Mouse (Mus musculus) ES-E14 (cell line): ENCODE measurements around the gene Camsap2.

Experiments
- HCFC1 ChIP-seq: IDR thresholded peaks from 2 replicates; pipeline ENCODE4 v1.6.1; 2012; ENCODE audit warnings: low read length, inconsistent platforms, borderline replicate concordance; ENCODE audit not compliant: insufficient read depth
- MAFK ChIP-seq: IDR thresholded peaks from 2 replicates; pipeline ENCODE4 v1.6.1; 2014; ENCODE audit warnings: mild to moderate bottlenecking, low read depth, low read length, inconsistent platforms; ENCODE audit not compliant: insufficient read depth

DNA sequence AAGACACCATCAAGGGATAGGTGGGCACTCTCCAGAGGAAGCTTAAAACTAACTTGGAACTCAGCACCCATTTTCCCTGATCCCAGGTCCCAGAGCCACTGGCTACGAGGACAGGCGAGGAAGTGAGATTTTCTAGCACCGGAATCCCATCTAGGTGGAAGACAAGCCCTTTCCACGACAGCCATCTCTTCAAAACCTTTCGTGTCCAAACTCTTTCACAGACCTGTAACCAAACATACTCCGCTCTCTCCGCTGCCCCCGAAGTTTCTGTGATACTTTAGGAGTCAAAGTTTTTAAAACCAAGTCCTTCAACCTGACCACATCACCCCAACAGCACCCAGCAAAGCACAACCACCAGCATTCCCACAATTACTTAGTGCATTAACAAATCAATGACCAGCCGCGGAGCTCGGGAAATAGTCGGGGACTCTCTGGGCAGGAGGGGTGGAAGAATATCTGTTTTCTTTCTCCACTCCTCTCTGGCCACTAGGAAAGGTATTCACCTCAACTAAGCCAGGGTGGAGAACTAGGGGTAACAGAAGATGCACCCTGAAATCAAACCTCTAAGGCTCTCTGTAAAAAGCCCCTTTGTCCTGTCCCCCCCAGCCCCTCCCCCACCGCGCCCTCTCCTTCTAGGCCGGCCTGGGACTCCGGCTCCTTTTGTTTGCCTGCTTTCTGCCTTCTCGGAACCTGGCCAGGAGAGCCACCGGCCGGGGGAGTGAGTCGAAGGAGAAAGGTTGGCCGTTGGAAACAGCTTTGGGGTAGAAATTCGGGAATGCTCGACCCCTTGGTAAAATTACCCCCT, 112.7 kb downstream of the Camsap2 start:
- TF ChIP-seq MAFK = no peak
- TF ChIP-seq HCFC1 = no peak
